Mouse (Mus musculus) heart, adult 2 months (tissue): Measurements from ENCODE around the gene Ptk6.

ENCODE experiments used
- CTCF ChIP-seq: fragments of 200-600 bp; IDR thresholded peaks from 2 replicates; pipeline ENCODE4 v1.8.1; 2022; ENCODE audit warnings: antibody characterized with exemption, mild to moderate bottlenecking, moderate library complexity
- POLR2A ChIP-seq: fragments of 200-500 bp; IDR thresholded peaks from 2 replicates; pipeline ENCODE4 v1.6.1; 2011; ENCODE audit warnings: mild to moderate bottlenecking, low read depth, low read length, control low read depth; ENCODE audit not compliant: insufficient read depth

DNA sequence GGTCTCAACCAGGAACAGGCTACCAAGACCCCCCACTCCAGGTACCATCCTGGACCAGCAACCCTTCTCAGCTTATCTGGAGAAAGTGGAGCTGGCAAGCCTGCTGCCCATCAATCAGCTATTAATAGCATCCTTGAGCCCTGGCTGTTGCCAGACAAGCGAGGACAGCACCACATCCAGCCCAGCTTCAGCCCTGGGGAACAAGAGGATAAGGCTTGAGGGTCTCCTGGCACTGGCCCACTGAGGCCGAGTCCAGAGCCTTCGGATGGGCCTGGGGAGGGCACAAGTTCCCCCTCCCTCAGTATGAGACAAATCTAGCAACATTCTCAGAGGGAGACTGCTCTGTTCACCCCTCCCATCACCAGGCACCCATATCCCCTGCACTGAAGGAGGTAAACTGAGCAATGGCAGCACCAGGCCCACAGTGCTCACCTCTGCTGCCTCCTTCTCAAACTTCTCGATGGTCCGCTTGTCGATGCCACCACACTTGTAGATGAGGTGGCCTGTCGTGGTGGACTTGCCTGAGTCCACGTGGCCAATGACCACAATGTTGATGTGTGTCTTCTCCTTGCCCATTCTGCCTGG, 47.7 kb downstream of the Ptk6 start:
- no peak for TF ChIP-seq CTCF
- no peak for TF ChIP-seq POLR2A
